Mouse (Mus musculus) ES-CJ7 (cell line): Measurements from ENCODE around the gene AU021092.
"Not testable (repeated sequence)": the region's sequence is repeated elsewhere in the genome, so short reads cannot be mapped to it uniquely, and the experiment has no call there.

Experiments used
- DNase-seq: peaks from one replicate; pipeline ENCODE4 v3.0.0; 2011; ENCODE audit warnings: low read depth, low spot score

The AU021092 gene

DNA sequence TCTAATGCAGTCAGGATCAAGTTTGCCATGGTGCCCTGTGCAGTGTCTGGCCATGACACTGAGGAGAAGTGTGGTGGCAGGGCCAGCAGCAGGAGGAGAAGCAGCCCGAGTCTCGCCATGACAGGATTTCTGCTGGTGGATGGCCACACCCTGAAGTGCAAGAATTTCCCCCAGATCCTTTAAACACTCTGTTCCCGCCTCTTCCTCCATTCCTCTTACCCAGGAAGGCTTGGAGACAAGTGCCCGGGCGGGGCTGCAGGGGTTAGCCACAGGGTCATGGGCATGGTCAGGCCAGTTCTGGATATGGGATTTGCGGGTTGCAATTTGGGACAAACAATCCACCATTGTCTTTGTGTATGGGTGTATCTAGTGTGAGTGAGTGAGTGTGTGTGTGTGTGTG lies at the start of gene AU021092:
TSS of gene AU021092 (minus strand) at position 160 of the 400 bp plus-strand sequence.
- DNase-seq: peak; percentile 15

DNA sequence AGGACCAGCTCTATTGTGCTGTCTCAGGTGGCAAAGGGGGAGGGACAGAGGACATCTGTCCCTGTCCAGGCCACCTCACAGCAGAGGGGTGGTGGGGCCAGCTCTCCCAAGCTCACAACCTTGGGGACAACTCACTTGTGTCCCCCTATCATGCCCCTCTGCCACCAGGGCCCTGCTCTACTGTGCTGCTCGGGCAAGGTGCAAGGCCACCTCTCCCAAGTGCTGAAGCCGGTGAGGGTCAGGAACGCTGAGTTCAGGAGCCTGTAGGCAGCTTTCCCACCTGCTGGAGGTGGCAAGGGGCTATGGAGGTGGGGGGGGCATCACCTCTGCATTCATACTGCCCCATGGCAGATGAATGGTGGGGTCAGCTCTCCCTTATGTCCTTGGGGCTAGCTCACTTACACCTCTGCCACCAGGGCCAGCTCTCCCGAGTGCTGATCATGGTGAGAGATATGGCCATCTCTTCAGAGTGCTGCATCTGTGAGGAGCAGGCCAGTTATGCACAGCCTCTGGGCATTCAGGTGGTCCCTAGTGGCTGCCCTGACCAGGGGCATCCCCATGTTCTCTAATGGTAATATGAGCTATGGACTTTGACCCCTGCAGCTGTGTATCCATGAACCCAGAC lies 49.4 kb upstream of the AU021092 start:
- DNase-seq: no peak

DNA sequence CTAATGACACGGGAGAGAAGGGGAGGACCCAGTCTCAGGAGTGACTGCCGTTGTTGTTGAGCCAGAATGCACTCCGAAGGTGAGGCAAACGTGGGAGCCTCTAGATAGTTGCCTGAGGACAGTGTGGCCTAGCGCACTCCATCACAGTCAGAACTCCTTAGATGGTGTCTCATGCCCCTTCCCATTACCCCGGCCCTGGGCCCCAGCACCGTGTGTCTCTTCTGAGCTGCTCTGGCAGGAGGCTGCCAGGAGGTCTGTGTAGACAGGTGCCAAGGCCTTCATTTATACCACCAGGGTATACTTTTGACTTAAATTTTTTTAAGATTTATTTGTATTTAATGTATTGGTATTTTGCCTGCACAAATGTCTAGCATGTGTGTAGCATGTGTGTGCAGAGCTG lies 41.8 kb upstream of the AU021092 start:
- no peak for DNase-seq

DNA sequence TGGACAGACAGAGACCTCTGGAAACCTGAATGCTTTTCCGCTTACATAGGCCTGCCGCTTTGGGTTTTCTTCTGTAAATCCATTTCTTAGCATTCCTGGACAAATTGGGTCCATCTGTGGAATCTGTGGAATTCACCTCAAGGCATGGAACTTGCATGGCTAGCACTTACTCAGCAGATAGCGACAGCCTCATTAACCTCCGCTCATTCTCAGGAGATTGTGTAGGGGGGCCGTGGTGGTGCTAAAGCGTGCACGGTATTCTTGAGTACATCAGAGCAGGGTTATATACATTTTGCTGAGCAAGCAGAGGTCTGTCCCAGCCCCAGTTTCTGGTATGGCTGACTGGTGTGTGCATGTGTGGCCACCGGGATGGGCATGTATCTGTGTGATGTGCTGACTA lies 41.1 kb upstream of the AU021092 start:
- no peak for DNase-seq

DNA sequence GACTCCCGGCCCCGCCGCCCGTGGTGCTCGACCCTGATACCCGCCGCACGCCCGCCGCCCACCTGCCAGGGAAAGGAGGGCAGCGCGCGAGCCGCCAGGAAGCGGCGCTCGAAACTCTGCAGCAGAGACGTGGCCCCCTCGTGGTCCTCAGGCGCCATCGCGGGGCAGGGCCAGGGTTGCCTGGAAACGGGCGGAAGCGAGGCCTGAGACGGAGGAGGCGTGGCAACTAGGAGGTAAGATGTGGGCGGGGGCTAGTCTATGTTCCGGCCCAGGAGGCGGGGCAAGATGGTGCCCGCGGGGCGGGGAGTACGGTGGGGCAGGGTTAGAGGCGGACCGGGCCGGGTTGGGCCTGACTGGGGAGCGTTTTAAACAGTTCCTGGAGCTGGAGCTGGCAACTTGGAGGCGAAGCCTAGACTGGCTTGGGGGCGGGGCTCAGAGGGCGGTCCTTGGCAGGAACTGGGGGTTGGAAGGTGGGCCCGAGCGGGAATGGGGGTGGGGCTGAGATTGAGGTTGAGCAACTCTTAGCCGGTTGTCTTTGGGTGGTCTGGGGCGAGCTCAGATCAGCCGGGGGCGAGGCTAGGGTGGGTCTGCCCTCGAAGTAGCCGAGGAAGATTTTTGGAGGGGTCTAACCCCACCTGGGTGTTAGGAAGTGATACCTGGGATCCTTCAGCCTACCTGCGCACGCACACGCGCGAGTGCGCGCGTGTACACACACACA lies 33.8 kb upstream of the AU021092 start, which contains the start of gene Eef2kmt:
TSS of gene Eef2kmt (minus strand) at position 205 of the 718 bp plus-strand sequence.
- peak; percentile 98 for DNase-seq

DNA sequence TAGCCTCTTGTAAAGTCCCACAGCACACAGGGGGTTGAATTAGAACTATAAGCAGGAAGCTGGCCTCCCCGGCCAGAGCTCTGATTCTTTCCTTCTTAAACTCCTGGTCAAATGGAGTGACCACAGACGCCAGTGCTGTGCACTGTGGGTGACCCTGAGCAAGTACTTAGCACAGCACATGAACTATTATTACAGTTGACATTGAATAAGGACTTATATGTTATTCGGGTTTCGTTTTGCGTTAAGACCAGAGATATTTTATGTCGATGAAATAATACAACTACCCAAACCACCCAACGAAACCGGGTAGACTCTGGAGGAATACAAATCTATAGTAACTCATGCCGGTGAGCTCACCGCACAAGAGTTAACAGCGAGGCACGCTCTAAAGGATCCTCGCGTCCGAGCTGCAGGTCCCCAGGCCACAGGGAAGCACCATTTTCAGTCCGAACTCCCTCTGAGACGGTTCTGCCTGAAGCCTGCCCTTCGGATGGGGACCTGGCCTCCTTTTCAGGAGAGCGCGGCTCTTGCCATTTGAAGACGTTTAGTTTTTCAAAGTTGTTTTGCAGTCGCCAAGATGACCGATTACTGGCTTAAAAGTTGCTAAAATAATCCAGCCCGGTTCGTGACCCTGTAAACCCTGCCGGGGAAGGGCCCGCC lies 33.1 kb upstream of the AU021092 start:
- no peak for DNase-seq

DNA sequence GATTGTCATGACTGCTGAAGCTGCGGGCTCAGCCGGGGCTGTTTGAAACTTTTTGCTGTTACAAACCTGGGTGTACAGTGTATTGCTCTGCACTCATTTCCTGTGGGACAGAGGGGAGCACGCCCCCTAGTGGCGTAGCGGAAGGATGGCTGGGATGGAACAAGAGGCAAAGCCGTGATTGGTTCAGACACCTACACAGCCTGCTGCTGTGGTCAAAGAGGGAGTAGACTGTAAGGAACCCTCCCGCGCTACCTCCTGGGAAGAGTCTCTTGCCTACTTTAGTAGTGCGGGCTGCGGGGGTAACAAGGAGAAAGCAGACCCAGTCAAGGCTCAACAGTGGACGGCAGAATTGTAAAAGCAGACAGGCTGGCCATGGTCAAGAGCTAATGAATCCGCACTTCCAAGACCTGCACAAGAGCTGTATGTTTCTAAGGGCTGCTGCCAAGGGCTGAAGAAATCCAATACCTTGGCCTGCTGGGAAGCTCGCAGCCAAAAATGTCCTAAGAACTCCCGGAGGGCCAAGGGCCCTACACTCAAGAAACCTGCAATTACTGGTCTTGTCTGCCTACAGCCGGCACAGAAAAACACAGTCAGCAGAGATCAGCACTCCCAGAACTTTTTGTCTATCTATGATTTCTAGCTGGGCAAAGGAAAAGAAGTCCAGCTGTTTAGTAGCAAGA lies 32.4 kb upstream of the AU021092 start:
- DNase-seq: peak; percentile 94

DNA sequence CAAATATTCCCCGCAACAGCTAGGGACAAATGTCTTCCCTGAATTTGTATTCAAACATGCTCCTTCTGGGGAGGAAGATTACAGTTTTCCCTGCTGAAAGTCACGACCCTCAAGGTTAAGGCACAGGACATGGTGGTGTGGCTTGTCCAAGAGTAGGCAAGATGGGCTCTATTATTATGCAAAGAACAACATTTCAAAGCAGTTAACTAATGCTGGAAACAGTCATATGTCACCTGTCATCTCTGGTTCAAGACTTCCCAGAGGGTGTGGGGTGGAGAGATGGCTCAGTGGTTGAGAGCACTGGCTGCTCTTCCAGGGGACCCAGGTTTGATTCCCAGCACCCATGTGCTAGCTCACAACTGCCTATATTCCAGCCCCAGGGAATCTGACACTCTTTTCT lies 30.2 kb upstream of the AU021092 start:
- DNase-seq: peak; percentile 53

DNA sequence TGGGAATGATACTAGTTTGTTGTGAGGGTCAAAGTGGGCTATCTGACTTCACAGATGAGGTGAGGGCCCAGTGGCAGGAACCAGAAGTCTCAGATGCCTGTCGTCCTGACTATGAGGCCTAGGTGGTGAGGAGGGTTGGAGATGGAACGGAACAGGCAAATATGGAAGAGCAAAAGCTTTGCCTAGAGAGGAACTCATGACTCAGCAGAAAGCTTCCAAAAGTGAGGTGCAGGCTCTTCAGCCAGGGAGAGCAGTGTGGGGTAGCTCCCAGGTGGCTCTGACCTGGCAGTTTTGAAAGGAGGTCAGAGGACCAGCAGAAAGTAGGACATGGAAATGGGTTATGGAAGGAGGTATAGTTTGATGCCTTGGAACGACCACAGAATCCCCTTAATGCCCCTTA lies 28.8 kb upstream of the AU021092 start:
- no peak for DNase-seq

DNA sequence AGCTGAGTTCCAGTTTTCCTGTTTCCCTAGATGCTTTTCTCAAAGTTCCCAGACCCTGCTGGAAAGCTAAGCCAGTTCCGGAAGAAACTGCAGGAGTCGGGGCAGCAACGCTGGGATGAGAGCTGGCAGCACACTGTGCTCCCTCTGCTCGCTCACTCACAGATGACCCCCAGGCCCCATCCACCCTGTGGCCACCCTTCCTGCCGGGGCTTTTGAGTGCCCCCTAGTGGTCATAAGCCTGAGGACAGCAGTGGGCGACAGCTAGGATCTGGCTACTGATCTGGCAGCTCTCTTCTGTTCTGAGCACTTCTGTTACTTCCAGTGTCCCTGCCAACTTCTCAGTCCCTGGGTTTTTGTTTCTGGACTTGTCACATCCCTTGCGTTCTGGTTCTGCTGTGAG lies 22.3 kb upstream of the AU021092 start:
- DNase-seq: peak; percentile 55

DNA sequence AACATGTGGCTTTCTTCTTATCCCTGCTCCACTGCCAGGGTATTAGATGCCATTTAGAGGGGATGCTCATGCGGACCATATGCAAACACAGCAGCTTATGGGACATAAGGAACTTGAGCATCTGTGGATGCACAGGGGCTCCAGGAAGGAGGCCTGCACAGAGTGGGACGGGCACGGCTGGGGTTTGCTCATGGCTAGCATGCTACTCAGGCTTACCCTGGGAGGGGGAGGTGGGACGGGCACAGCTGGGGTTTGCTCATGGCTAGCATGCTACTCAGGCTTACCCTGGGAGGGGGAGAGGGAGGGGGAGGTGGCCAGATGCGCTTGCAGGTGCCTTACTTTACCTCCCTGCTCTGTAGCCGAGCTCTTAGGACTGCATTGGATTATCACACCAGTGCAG lies 20.8 kb upstream of the AU021092 start:
- no peak for DNase-seq

DNA sequence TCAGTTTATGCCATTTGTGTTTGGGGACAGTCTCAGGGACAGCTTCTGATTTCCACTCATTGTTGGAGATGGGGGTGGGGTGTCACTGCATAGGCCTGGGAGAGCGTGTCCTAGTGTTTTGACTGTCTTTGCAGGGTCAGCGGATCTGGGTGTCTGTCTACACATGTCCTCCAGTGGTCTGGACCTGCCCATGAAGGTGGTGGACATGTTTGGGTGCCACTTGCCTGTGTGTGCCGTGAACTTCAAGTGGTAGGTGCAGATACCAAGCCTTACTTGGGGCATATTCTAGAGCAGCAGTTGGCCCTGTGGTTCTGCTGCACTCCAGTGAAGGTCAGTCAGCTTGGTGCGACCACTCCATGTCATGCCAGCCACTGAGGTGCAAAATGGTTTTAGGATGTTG lies 20.3 kb upstream of the AU021092 start:
- DNase-seq: no peak

DNA sequence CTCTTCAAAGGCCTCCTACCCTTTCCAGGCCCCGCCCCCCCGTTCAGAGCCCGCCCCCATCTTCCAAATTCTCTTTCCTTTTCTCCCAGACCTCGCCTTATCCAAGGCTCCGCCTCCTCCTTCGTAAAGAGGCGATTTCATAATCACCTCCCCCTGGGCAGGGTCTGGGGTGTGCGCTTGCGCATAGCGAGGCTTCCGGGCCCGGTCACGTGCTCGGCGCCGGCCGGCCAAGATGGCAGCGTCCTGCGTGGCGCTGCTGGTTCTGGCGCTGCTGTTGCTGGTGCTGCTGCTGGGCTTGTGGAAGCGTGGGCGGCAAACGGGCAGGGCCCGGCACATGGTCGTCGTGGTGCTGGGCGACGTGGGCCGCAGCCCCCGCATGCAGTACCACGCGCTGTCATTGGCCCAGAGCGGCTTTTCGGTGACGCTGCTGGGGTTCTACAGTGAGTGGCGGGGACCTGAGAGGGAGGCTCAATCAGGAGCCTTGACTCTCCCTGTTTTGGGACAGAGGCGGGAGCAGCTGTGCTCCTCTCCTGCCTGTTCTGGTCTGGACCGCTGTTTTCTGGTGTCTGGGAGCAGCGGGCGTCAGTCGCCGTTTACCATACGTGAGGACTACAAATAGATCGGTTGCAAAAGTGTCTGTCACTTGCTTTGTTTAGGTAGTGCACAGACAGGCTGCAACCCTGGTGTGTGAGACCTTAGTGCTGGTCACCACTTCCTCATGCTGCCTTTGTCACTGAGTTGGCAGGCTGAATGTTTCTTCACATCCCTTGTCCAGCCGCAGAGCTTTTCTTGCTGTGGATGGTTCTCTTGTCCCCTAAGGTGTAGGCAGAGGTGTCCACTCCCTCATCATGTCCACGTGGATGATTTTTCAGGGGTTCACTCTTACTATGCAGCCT lies 11.6 kb upstream of the AU021092 start, which contains the start of gene Alg1:
TSS of gene Alg1 (plus strand) at position 204 of the 896 bp plus-strand sequence.
- DNase-seq: peak; percentile 97

DNA sequence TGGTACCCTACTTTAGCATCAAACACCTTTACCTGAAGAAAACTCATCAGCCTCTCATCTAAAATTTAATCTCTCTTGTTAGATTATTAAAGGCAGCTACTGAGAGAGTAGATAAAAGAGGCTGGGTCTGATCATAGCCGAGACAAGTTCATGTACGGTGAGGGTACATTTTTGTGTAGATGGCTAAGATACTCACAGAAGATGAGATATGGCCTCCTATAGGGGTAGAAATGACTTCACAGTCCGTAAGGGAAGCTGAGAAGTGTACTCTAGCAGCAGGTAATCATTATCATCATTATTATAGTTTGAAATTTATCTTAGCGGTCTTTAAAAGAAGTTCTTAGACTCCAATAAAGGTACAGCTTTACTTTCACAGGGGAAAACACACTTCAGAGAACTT lies 10.9 kb upstream of the AU021092 start:
- no peak for DNase-seq

DNA sequence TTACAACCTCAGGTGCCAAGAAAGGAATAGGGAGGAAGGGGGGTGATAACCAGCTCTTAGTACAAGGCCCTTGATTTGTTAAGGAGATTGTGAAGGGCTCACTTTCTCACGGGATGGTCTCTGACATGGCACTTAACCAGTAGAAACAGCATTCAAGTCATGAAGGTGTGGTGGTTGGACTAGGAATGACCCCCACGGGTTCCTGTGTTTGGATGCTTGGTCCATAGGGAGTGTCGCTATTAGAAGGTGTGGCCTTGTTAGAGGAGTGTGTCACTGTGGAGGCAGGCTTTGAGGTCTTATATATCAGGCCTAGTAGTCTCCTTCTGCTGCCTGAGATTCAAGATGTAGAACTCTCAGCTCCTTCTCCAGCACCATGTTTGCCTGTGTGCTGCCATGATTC lies 6.0 kb upstream of the AU021092 start:
- DNase-seq: not testable (repeated sequence)

DNA sequence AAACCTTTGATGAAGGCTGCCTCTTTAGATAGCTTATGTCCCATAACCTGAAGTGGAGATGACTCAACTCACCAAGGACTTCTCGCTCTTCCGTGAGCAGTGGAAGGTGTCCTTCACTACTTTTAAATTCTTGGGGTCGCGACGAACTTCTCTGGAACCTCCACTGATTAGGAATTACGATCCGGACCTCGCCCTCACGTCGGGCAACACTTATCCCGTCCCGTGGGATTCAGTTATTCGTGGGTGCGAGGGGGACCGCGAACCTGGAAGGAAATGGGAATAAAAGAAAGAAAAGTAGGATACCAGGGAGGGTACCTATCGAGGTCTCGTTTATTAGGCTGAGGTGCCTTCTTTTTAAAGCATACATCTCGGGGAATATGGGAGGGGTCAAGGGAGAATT lies 5.4 kb upstream of the AU021092 start:
- not testable (repeated sequence) for DNase-seq

DNA sequence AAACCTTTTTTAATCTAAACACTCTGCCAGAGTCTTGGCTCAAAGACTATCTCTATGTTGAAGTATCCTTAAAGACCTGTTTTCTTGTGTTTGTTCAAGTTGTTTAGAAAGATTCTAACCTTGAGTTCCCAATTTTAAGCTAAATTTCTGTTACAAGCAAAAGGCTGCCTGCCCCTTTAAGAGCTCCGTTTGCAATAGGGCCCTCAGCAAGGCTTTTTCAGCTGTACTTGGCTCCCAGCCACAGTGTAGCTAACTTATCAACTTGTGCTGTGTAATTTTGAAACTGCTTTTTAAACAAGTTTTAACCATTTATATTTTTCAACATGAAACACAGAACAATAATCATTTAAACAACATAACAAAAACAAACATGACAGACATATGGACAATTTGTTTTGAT lies 4.4 kb upstream of the AU021092 start:
- not testable (repeated sequence) for DNase-seq

DNA sequence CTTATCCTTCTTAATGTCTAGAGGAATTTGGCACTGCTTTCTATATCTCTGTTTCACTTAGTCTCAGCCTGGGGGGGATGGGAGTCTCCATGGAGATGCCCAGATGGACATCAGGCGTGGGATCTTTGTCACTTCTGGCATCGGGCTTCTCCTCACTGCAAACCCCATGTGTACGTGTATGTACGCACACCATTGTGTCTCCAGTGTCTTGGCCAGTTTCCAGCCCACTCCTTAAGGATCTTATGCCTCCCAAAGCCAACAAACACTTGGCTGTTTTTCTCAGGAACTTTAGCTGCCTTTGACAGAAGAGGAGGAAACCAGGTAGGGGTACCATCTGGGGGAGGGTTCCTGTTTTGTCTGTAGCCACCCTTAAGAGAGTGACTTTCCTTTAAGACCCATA lies 696 bp downstream of the AU021092 start:
- DNase-seq: no peak

DNA sequence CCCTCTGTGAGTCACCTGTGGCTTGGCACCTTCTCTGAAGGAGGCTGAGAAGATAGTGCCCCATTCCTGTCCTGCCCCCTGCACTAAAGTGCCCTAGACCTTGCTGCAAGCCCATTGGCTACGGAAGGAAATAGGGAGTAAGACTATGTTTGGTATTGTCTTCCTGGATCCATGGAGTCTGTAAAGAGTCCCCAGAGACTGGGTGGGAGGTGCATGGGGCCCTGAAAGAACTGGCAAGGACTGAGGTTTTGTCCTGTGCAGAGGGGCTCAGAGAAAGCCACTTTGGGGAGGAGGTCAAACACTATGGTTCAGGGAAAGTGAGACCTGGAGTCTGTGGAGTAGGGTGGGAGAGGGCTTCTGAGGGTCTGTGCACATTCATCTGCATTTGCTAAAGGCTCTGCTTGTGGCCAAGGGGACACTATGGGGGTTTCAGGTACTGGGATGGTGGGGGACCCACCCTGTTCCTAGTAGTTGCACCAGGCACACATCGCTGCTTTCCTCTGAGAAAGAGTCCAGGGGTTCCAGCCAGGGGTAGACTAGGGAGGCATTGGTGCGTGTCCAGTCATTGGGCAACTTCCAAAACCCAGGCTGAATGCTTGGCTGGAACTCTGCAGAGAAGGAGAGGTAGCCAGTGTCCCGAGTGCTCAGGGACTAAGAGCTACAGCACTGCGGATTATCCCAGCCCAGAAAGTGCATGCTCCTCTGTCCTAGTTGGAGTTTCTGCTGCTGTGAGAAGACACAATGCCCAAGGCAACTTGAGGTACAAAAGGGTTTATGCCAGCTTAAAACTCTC lies 4.6 kb downstream of the AU021092 start:
- DNase-seq: no peak

DNA sequence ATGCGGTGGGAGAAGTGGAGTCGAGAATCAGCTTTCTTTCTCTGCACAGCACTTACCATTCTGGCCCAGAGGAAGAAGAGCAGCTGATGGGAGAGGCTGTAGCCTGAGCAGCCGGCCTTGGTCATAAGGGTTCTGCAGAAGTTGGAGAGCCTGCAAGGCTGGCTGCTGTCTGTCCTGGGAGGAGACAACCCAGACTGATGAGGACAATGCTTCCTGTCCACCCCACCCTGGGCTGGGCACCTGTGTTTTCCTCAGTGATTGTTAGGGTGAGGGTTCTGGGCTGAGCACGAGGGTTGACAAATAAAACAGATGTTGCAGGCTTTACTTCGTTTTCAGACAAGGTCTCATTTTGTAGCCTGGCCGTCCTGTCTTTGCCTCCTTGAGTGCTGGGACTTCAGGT lies 5.4 kb downstream of the AU021092 start:
- no peak for DNase-seq
